Mouse (Mus musculus): ENCODE data around the gene Odf4.
"Not testable (repeated sequence)": the region's sequence is repeated elsewhere in the genome, so short reads cannot be mapped to it uniquely, and the experiment has no call there.

Odf4 gene

GRCm38 (mm10) chr11:68946806-68947440, 20.0 kb upstream of the Odf4 start:
- no peak for DNase-seq (ENCODE audit: extremely low spot score, low read depth, low spot score)

- DNase-seq (ENCODE audit: extremely low spot score, low read depth, low spot score) = no peak
These were observed 19.1 kb upstream of the Odf4 start for GRCm38 (mm10) chr11:68946001-68946400.

GRCm38 (mm10) chr11:68945245-68945644, 18.4 kb upstream of the Odf4 start:
- DNase-seq (ENCODE audit: extremely low spot score, low read depth, low spot score) = no peak

- DNase-seq (ENCODE audit: extremely low spot score, low read depth, low spot score) = no peak
These were observed 15.8 kb upstream of the Odf4 start for GRCm38 (mm10) chr11:68942731-68943130.

GRCm38 (mm10) chr11:68940516-68940915, 13.6 kb upstream of the Odf4 start:
- no peak for DNase-seq (ENCODE audit: extremely low spot score, low read depth, low spot score)

- peak; percentile 69 for DNase-seq (ENCODE audit: extremely low spot score, low read depth, low spot score)
These were observed 12.8 kb upstream of the Odf4 start for GRCm38 (mm10) chr11:68939451-68940304.

- not testable (repeated sequence) for DNase-seq (ENCODE audit: extremely low spot score, low read depth, low spot score)
These were observed 10.1 kb upstream of the Odf4 start for GRCm38 (mm10) chr11:68936951-68937350.

- DNase-seq (ENCODE audit: extremely low spot score, low read depth, low spot score) = no peak
These were observed 7.1 kb upstream of the Odf4 start for GRCm38 (mm10) chr11:68933885-68934507.

GRCm38 (mm10) chr11:68929947-68930346, 3.1 kb upstream of the Odf4 start:
- DNase-seq (ENCODE audit: extremely low spot score, low read depth, low spot score) = no peak

GRCm38 (mm10) chr11:68924749-68925148, 2.1 kb downstream of the Odf4 start:
- no peak for DNase-seq (ENCODE audit: extremely low spot score, low read depth, low spot score)

- no peak for DNase-seq (ENCODE audit: extremely low spot score, low read depth, low spot score)
These were observed 3.7 kb downstream of the Odf4 start for GRCm38 (mm10) chr11:68923191-68923590.

GRCm38 (mm10) chr11:68914566-68914965, 12.3 kb downstream of the Odf4 start:
- DNase-seq (ENCODE audit: extremely low spot score, low read depth, low spot score) = no peak

- DNase-seq (ENCODE audit: extremely low spot score, low read depth, low spot score) = no peak
These were observed 15.2 kb downstream of the Odf4 start for GRCm38 (mm10) chr11:68911531-68912177.

GRCm38 (mm10) chr11:68908846-68909503, 17.9 kb downstream of the Odf4 start:
- no peak for DNase-seq (ENCODE audit: extremely low spot score, low read depth, low spot score)

- DNase-seq (ENCODE audit: extremely low spot score, low read depth, low spot score) = no peak
These were observed 19.6 kb downstream of the Odf4 start for GRCm38 (mm10) chr11:68907251-68907650.

GRCm38 (mm10) chr11:68906461-68906790, 20.5 kb downstream of the Odf4 start:
- no peak for DNase-seq (ENCODE audit: extremely low spot score, low read depth, low spot score)

- no peak for DNase-seq (ENCODE audit: extremely low spot score, low read depth, low spot score)
These were observed 21.0 kb downstream of the Odf4 start for GRCm38 (mm10) chr11:68905665-68906460.

GRCm38 (mm10) chr11:68905138-68905531, 21.7 kb downstream of the Odf4 start:
- no peak for DNase-seq (ENCODE audit: extremely low spot score, low read depth, low spot score)

- peak; percentile 67 for DNase-seq (ENCODE audit: extremely low spot score, low read depth, low spot score)
These were observed 22.3 kb downstream of the Odf4 start for GRCm38 (mm10) chr11:68904375-68905137.

Measured in hindlimb bud, embryonic 11.5 days (tissue).